ENCODE assay signal across 16 mouse cellular contexts in genomic region chr7:111736365-111736764, GRCm38 (mm10). TPM values are rescaled to one million over a fixed set of nuclear protein-coding genes. Genes with fewer than 3 reads are reported as not detected.
A peak's percentile ranks its signal among the peaks of the same experiment; 100 is the strongest.
DNase-seq lines count a peak whose midpoint lies in the region; ATAC-seq and TF ChIP-seq lines count a peak whose summit lies in the region.
"Had no signal": no experiment of that assay in that cellular context is flagged by ENCODE, and none has a peak within 500 bp of the region (broad histone marks: within the 10 kb centered on the region; RNA-seq: fewer than 3 reads in every experiment).

No protein-coding gene starts in this region.

- H3K27me3 ChIP-seq in lung, postnatal 0 days (replicated peaks; ENCODE audit: insufficient read depth, low read length), result no peaks in the 10 kb centered on the region
- H3K27me3 ChIP-seq: liver, embryonic 13.5 days; midbrain, embryonic 15.5 days; neural tube, embryonic 13.5 days; Patski had no signal

- H3K4me2 ChIP-seq in lung, postnatal 0 days (replicated peaks; ENCODE audit: low read depth, low read length), result no peak overlapping the region
- H3K4me2 ChIP-seq: liver, embryonic 13.5 days; midbrain, embryonic 15.5 days; neural tube, embryonic 13.5 days had no signal

- ATAC-seq in cerebellum, adult (ENCODE audit: insufficient number of reproducible peaks, low FRiP score, low TSS enrichment), result no peak
- ATAC-seq in lung, postnatal 0 days, result peak; percentile 16; the same call in 1 of the 2 replicates
- ATAC-seq: inflammation-experienced regulatory T-cells, adult 6 months; midbrain, embryonic 15.5 days; Patski had no signal

- TF ChIP-seq POLR2A in lung, adult 2 months (IDR thresholded peaks at IDR 0.05; ENCODE audit: borderline replicate concordance, extremely low read depth, low read depth, low read length), result no peak

- no peak for TF ChIP-seq CTCF in lung, postnatal 0 days (IDR thresholded peaks at IDR 0.05)
- TF ChIP-seq CTCF in lung, adult 2 months (IDR thresholded peaks at IDR 0.05; ENCODE audit: insufficient read depth, low read length), result no peak

- no peaks in the 10 kb centered on the region for H3K9me3 ChIP-seq in lung, postnatal 0 days (ENCODE audit: low read length)
- H3K9me3 ChIP-seq: liver, embryonic 13.5 days; midbrain, embryonic 15.5 days; neural tube, embryonic 13.5 days had no signal

- H3K9ac ChIP-seq in lung, postnatal 0 days (replicated peaks; ENCODE audit: low read depth), result no peak overlapping the region
- H3K9ac ChIP-seq: liver, embryonic 13.5 days; midbrain, embryonic 15.5 days; neural tube, embryonic 13.5 days had no signal

- WGBS in lung, postnatal 0 days, result 39% methylated on average over 3 of the region's 3 CpGs
- 40% methylated on average over 3 of the region's 3 CpGs for WGBS in lung, adult 2 months

- peak; percentile 80; the same call in 1 of the 2 replicates for TF ChIP-seq EP300 in lung, postnatal 0 days (IDR thresholded peaks at IDR 0.05)

- H3K4me1 ChIP-seq in lung, postnatal 0 days (ENCODE audit: insufficient read depth, low read depth, low read length), result peaks cover 16% of the 10 kb centered on the region
- H3K4me1 ChIP-seq in lung, adult 2 months (ENCODE audit: control insufficient read depth, insufficient read depth, low read length), result peaks cover 37% of the 10 kb centered on the region

- no peak overlapping the region for H3K4me3 ChIP-seq in lung, postnatal 0 days (ENCODE audit: low read depth, low read length)
- no peak overlapping the region for H3K4me3 ChIP-seq in lung, adult 2 months (replicated peaks; ENCODE audit: extremely low read depth, low read depth, low read length)
- H3K4me3 ChIP-seq: liver, embryonic 13.5 days; midbrain, embryonic 15.5 days; neural tube, embryonic 13.5 days had no signal

- 0 out of 2 replicates have a peak overlapping the region, but pooled peaks have one; percentile 43 for H3K27ac ChIP-seq in lung, postnatal 0 days (ENCODE audit: low read length)
- H3K27ac ChIP-seq: liver, embryonic 13.5 days; midbrain, embryonic 15.5 days; neural tube, embryonic 13.5 days had no signal

- DNase-seq in cerebellum, adult 11 months, result peak; percentile 11
- peak; percentile 26 for DNase-seq in layer of hippocampus, adult 11-12 months (ENCODE audit: low spot score)
- DNase-seq in layer of hippocampus, postnatal 36 days, result no peak
- DNase-seq in lung, postnatal 0 days (ENCODE audit: low spot score), result no peak
- DNase-seq in lung, adult 2 months, result no peak
- peak; percentile 44 to 53 for DNase-seq in cerebellum, postnatal 14 days
- no peak for DNase-seq in embryo, embryonic 10 days (ENCODE audit: low spot score)
- DNase-seq: heart, postnatal 10 days; kidney, postnatal 10 days; liver, embryonic 13.5 days; spleen, adult 18-20 months had no signal

- H3K36me3 ChIP-seq in lung, postnatal 0 days (ENCODE audit: insufficient read depth, low read length), result no peaks in the 10 kb centered on the region
- H3K36me3 ChIP-seq: liver, embryonic 13.5 days; midbrain, embryonic 15.5 days; neural tube, embryonic 13.5 days had no signal

RNA-seq across cellular contexts. Expression of gene Galnt18, which starts 43.4 kb away (rescaled TPM):
- total RNA-seq in layer of hippocampus, postnatal 36 days (2021), result 10 to 100 TPM; 53.8 to 55.0 TPM
- polyA plus RNA-seq in lung, postnatal 0 days (2015; fragmentation: Nextera tagmentation; extraction: Ambion mirVana), result 112 and 125 TPM in 2 replicates
- 142 and 148 TPM in 2 replicates for polyA plus RNA-seq in lung, adult 2 months (2012; rRNA removed)
- polyA plus RNA-seq: inflammation-experienced regulatory T-cells, adult 6 months had no signal

Comparison
In these comparisons a context has a peak if more than half of its experiments do, and no peak if none do; other contexts are left out.
1. DNase-seq: peak in cerebellum, adult 11 months (single experiment), layer of hippocampus, adult 11-12 months (single experiment) and cerebellum, postnatal 14 days (2 of 2); none in layer of hippocampus, postnatal 36 days (0 of 2), lung, postnatal 0 days (single experiment), lung, adult 2 months (single experiment) and embryo, embryonic 10 days (single experiment).